Mouse (Mus musculus): ENCODE data around the gene Fbxo41.

Fbxo41 gene

GRCm38 (mm10) chr6:85436631-85437030 lies 66.2 kb downstream of the Fbxo41 start:
- TF ChIP-seq GATA4 (IDR thresholded peaks at IDR 0.05; ENCODE audit: insufficient replicate concordance, low read length), result no peak

GRCm38 (mm10) chr6:85436204-85436603 lies 66.6 kb downstream of the Fbxo41 start:
- no peak for TF ChIP-seq GATA4 (IDR thresholded peaks at IDR 0.05; ENCODE audit: insufficient replicate concordance, low read length)

GRCm38 (mm10) chr6:85433865-85434264 lies 68.9 kb downstream of the Fbxo41 start:
- no peak for TF ChIP-seq GATA4 (IDR thresholded peaks at IDR 0.05; ENCODE audit: insufficient replicate concordance, low read length)

GRCm38 (mm10) chr6:85431842-85432431 lies 70.9 kb downstream of the Fbxo41 start, which contains the start of gene Smyd5:
Gene Smyd5, plus strand, starts transcription at chr6:85431989.
- TF ChIP-seq GATA4 (IDR thresholded peaks at IDR 0.05; ENCODE audit: insufficient replicate concordance, low read length), result no peak

- no peak for TF ChIP-seq GATA4 (IDR thresholded peaks at IDR 0.05; ENCODE audit: insufficient replicate concordance, low read length)
Measured at GRCm38 (mm10) chr6:85431274-85431841, 71.4 kb downstream of the Fbxo41 start.

- TF ChIP-seq GATA4 (IDR thresholded peaks at IDR 0.05; ENCODE audit: insufficient replicate concordance, low read length), result no peak
Measured at GRCm38 (mm10) chr6:85423836-85424379, 78.9 kb downstream of the Fbxo41 start, which contains the start of gene Noto. Gene Noto, plus strand, starts transcription at chr6:85423886.

Data from liver, adult (tissue).